Comparison of ENCODE assay signal across 26 mouse cellular contexts in the genomic region with DNA sequence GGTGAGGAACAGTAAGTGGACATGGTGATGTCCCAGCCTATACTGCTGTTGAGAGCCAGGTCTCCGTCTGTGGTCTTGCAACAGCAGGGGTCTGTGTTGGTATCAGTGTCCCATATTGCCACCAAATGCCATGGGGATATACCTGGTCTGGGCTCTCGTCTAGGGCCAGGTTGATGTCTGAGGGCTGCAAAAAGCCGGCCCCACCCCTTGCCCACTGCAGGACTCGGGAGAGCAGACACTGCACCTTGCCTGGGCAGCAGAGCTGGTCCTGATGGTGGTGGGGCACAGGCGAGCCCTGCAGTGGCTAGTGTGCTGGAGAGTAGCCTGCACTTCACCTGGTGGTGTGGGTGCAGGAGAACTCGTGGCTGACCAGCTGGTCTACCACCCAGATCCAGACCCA. TPM values are rescaled to one million over a fixed set of nuclear protein-coding genes. Genes with fewer than 3 reads are reported as not detected.
A peak's percentile ranks its signal among the peaks of the same experiment; 100 is the strongest.
DNase-seq lines count a peak whose midpoint lies in the region; ATAC-seq and TF ChIP-seq lines count a peak whose summit lies in the region.
"Had no signal": no experiment of that assay in that cellular context is flagged by ENCODE, and none has a peak within 500 bp of the region (broad histone marks: within the 10 kb centered on the region; RNA-seq: fewer than 3 reads in every experiment).

No protein-coding gene starts in this region.

- peak; percentile 52 for DNase-seq in heart, embryonic 10.5 days (ENCODE audit: low spot score)
- no peak for DNase-seq in heart, adult 2 months
- DNase-seq in liver, embryonic 11.5 days (ENCODE audit: low spot score): peak; percentile 19
- DNase-seq in liver: no peak
- peak; percentile 12 for DNase-seq in G1E (ENCODE audit: low spot score)
- DNase-seq in cerebellum, adult 2 months: no peak
- no peak for DNase-seq in adrenal gland, postnatal 36 days
- DNase-seq: adrenal gland, adult 8-10 months; adrenal gland, postnatal 25 days; cerebellum, adult 18-20 months; cerebellum, adult 9-11 months; cerebellum, postnatal 25 days; forebrain, postnatal 0 days; gastrocnemius, adult 2 months; gastrocnemius, postnatal 14 days; heart, postnatal 14 days had no signal

- no peaks in the 10 kb centered on the region for H3K79me2 ChIP-seq in heart, adult 2 months (replicated peaks; ENCODE audit: control insufficient read depth, insufficient read depth, low read length)
- no peaks in the 10 kb centered on the region for H3K79me2 ChIP-seq in myocyte (ENCODE audit: control insufficient read depth, insufficient read depth)

- H3K27ac ChIP-seq in heart, embryonic 10.5 days: no peak overlapping the region
- no peak overlapping the region for H3K27ac ChIP-seq in heart, adult 2 months
- no peak overlapping the region for H3K27ac ChIP-seq in liver, embryonic 11.5 days (ENCODE audit: low read depth, low read length)
- H3K27ac ChIP-seq in cerebellum, adult 2 months (ENCODE audit: insufficient read depth, low read length): no peak overlapping the region
- H3K27ac ChIP-seq: embryonic facial prominence, embryonic 12.5 days; embryonic facial prominence, embryonic 15.5 days; gastrocnemius, adult 2 months; heart, embryonic 13.5 days; hindbrain, embryonic 12.5 days; hindbrain, embryonic 15.5 days; intestine, embryonic 15.5 days had no signal

- WGBS in heart, embryonic 10.5 days: 66% methylated on average over 6 of the region's 6 CpGs
- 73% methylated on average over 6 of the region's 6 CpGs for WGBS in heart, adult 2 months
- 71% methylated on average over 6 of the region's 6 CpGs for WGBS in liver, embryonic 11.5 days
- WGBS in cerebellum, adult 2 months: 68% methylated on average over 6 of the region's 6 CpGs

- no peak for ATAC-seq in liver, embryonic 11.5 days (replicated peaks; ENCODE audit: low FRiP score)
- ATAC-seq in G1E (ENCODE audit: extremely low read depth, insufficient number of reproducible peaks, low FRiP score, poor library complexity, severe bottlenecking): no peak
- ATAC-seq: activated CD4-positive, CD25-positive, alpha-beta regulatory T cell, adult 4 months; CD4-positive, CD25-positive, alpha-beta regulatory T cell, adult 4 months; forebrain, embryonic 14.5 days; forebrain, postnatal 0 days; intestine, embryonic 15.5 days had no signal

- no peak for TF ChIP-seq CTCF in heart, adult 2 months (IDR thresholded peaks at IDR 0.05)
- TF ChIP-seq CTCF in G1E (IDR thresholded peaks at IDR 0.05; ENCODE audit: low read depth, low read length): no peak
- no peak for TF ChIP-seq CTCF in cerebellum, adult 2 months (IDR thresholded peaks at IDR 0.05; ENCODE audit: borderline replicate concordance, insufficient read depth, low read depth, low read length)

- H3K9ac ChIP-seq in heart, adult 2 months (ENCODE audit: low read depth, low read length): no peak overlapping the region
- H3K9ac ChIP-seq in liver, embryonic 11.5 days (ENCODE audit: low read depth, low read length): no peak overlapping the region
- H3K9ac ChIP-seq: embryonic facial prominence, embryonic 12.5 days; embryonic facial prominence, embryonic 15.5 days; forebrain, postnatal 0 days; heart, embryonic 13.5 days; hindbrain, embryonic 12.5 days; hindbrain, embryonic 15.5 days; intestine, embryonic 15.5 days had no signal

- H3K4me1 ChIP-seq in heart, embryonic 10.5 days: 0 out of 2 replicates have a peak, but pooled peaks cover 1% of the 10 kb centered on the region
- H3K4me1 ChIP-seq in heart, adult 2 months (ENCODE audit: control insufficient read depth, insufficient read depth, low read length): no peaks in the 10 kb centered on the region
- H3K4me1 ChIP-seq in liver, embryonic 11.5 days (replicated peaks; ENCODE audit: control insufficient read depth, insufficient read depth, low read length): peaks cover 7% of the 10 kb centered on the region
- H3K4me1 ChIP-seq in G1E (ENCODE audit: insufficient read depth, low read depth, low read length): peaks cover 13% of the 10 kb centered on the region
- H3K4me1 ChIP-seq in cerebellum, adult 2 months (ENCODE audit: control insufficient read depth, insufficient read depth, low read length): no peaks in the 10 kb centered on the region
- H3K4me1 ChIP-seq: embryonic facial prominence, embryonic 12.5 days; embryonic facial prominence, embryonic 15.5 days; hindbrain, embryonic 15.5 days; intestine, embryonic 15.5 days had no signal

- TF ChIP-seq EP300 in heart, adult 2 months (IDR thresholded peaks at IDR 0.05; ENCODE audit: insufficient read depth, low read depth, low read length): no peak

- H3K4me2 ChIP-seq in liver, embryonic 11.5 days: no peak overlapping the region
- H3K4me2 ChIP-seq in myocyte (ENCODE audit: low read depth): peak overlapping the region; percentile 22
- H3K4me2 ChIP-seq: embryonic facial prominence, embryonic 12.5 days; embryonic facial prominence, embryonic 15.5 days; heart, embryonic 13.5 days; hindbrain, embryonic 12.5 days; hindbrain, embryonic 15.5 days; intestine, embryonic 15.5 days had no signal

- H3ac ChIP-seq in myocyte (ENCODE audit: control insufficient read depth, insufficient read length): no peak overlapping the region

- H3K36me3 ChIP-seq in heart, embryonic 10.5 days: no peaks in the 10 kb centered on the region
- H3K36me3 ChIP-seq in heart, adult 2 months (ENCODE audit: control insufficient read depth, insufficient read depth, low read length): no peaks in the 10 kb centered on the region
- no peaks in the 10 kb centered on the region for H3K36me3 ChIP-seq in liver, embryonic 11.5 days (ENCODE audit: control insufficient read depth, insufficient read depth, low read length)
- H3K36me3 ChIP-seq in G1E (replicated peaks): no peaks in the 10 kb centered on the region
- no peaks in the 10 kb centered on the region for H3K36me3 ChIP-seq in myocyte (ENCODE audit: control insufficient read depth, insufficient read depth)
- H3K36me3 ChIP-seq: embryonic facial prominence, embryonic 12.5 days; embryonic facial prominence, embryonic 15.5 days; heart, embryonic 13.5 days; hindbrain, embryonic 12.5 days; hindbrain, embryonic 15.5 days; intestine, embryonic 15.5 days had no signal

- intact Hi-C loops in heart, adult 2 months (cut with DNase I): no loop called here

- no peaks in the 10 kb centered on the region for H3K9me3 ChIP-seq in heart, embryonic 10.5 days
- H3K9me3 ChIP-seq in liver, embryonic 11.5 days (ENCODE audit: control insufficient read depth, low read length): no peaks in the 10 kb centered on the region
- no peaks in the 10 kb centered on the region for H3K9me3 ChIP-seq in G1E (replicated peaks)
- H3K9me3 ChIP-seq: embryonic facial prominence, embryonic 12.5 days; embryonic facial prominence, embryonic 15.5 days; heart, embryonic 13.5 days; hindbrain, embryonic 12.5 days; hindbrain, embryonic 15.5 days; intestine, embryonic 15.5 days had no signal

- no peak for TF ChIP-seq POLR2A in heart, adult 2 months (IDR thresholded peaks at IDR 0.05; ENCODE audit: insufficient read depth, low read depth, low read length)
- no peak for TF ChIP-seq POLR2A in myocyte (IDR thresholded peaks at IDR 0.05; ENCODE audit: insufficient read length, low read depth)
- no peak for TF ChIP-seq POLR2A in cerebellum, adult 2 months (IDR thresholded peaks at IDR 0.05; ENCODE audit: borderline replicate concordance, insufficient read depth, low read length)

- H3K27me3 ChIP-seq in heart, embryonic 10.5 days (ENCODE audit: insufficient read depth, poor library complexity, severe bottlenecking): no peaks in the 10 kb centered on the region
- H3K27me3 ChIP-seq in heart, adult 2 months (ENCODE audit: control insufficient read depth, insufficient read depth, low read length): no peaks in the 10 kb centered on the region
- H3K27me3 ChIP-seq in liver, embryonic 11.5 days (replicated peaks; ENCODE audit: control insufficient read depth, insufficient read depth, low read length): no peaks in the 10 kb centered on the region
- H3K27me3 ChIP-seq in G1E (ENCODE audit: insufficient read depth, low read length) (peaks cover 13% of the 10 kb centered on the region), myocyte (ENCODE audit: control insufficient read depth, insufficient read depth, insufficient read length) (no peaks in the 10 kb centered on the region)
- H3K27me3 ChIP-seq in cerebellum, adult 2 months (ENCODE audit: control insufficient read depth, insufficient read depth, low read length): no peaks in the 10 kb centered on the region
- H3K27me3 ChIP-seq: embryonic facial prominence, embryonic 12.5 days; embryonic facial prominence, embryonic 15.5 days; heart, embryonic 13.5 days; hindbrain, embryonic 12.5 days; hindbrain, embryonic 15.5 days; intestine, embryonic 15.5 days had no signal

- H3K4me3 ChIP-seq in heart, embryonic 10.5 days: no peak overlapping the region
- H3K4me3 ChIP-seq in heart, adult 2 months: no peak overlapping the region
- no peak overlapping the region for H3K4me3 ChIP-seq in liver, embryonic 11.5 days (ENCODE audit: low read depth, low read length)
- no peak overlapping the region; the same call in 1 of the 2 replicates for H3K4me3 ChIP-seq in G1E (ENCODE audit: low read depth, low read length)
- H3K4me3 ChIP-seq in myocyte: no peak overlapping the region
- no peak overlapping the region for H3K4me3 ChIP-seq in cerebellum, adult 2 months (replicated peaks; ENCODE audit: insufficient read depth, low read depth, low read length)
- H3K4me3 ChIP-seq: embryonic facial prominence, embryonic 12.5 days; embryonic facial prominence, embryonic 15.5 days; gastrocnemius, adult 2 months; heart, embryonic 13.5 days; hindbrain, embryonic 12.5 days; hindbrain, embryonic 15.5 days; intestine, embryonic 15.5 days had no signal

TF ChIP-seq in myocyte, 11 proteins besides CTCF, POLR2A, EP300 and RAD21 (continues in another document):
- no peak for TF ChIP-seq USF1 (IDR thresholded peaks at IDR 0.05; ENCODE audit: low read depth)

RNA-seq across cellular contexts. Expression of a gene that starts 19.8 kb away (rescaled TPM):
- 26.1 and 30.6 TPM in 2 replicates for polyA plus RNA-seq in heart, embryonic 10.5 days (2016; fragmentation: Nextera tagmentation; extraction: Ambion mirVana)
- total RNA-seq in heart, adult 2 months (2021): 10 to 100 TPM; 23.0 to 24.5 TPM
- polyA plus RNA-seq in heart, adult 2 months (2012; rRNA removed): 4.3 and 7.1 TPM in 2 replicates
- polyA plus RNA-seq in liver, embryonic 11.5 days (2014; fragmentation: Nextera tagmentation; extraction: Ambion mirVana): 17.4 and 18.5 TPM in 2 replicates
- total RNA-seq in G1E (2014; fragmentation: Nextera tagmentation) (19.8 and 28.7 TPM in 2 replicates), G1E (2017) (16.1 and 21.4 TPM in 2 replicates)
- polyA plus RNA-seq in G1E (2012) (6.1 and 6.7 TPM in 2 replicates), myocyte (2012; fragmentation: generic; extraction: Trizol) (22.0 TPM)
- 33.3 and 33.6 TPM in 2 replicates for polyA plus RNA-seq in cerebellum, adult 2 months (2012; rRNA removed)
- total RNA-seq in adrenal gland, postnatal 36 days (2021): 10 to 100 TPM; 30.6 to 34.7 TPM

RNA-seq across cellular contexts. Expression of a gene that starts 26.3 kb away (rescaled TPM):
- polyA plus RNA-seq in heart, embryonic 10.5 days (2016; fragmentation: Nextera tagmentation; extraction: Ambion mirVana): 15.2 and 16.1 TPM in 2 replicates
- 10 to 100 TPM; 46.0 to 57.4 TPM for total RNA-seq in heart, adult 2 months (2021)
- polyA plus RNA-seq in heart, adult 2 months (2012; rRNA removed): 10.9 and 15.8 TPM in 2 replicates
- polyA plus RNA-seq in liver, embryonic 11.5 days (2014; fragmentation: Nextera tagmentation; extraction: Ambion mirVana): 7.1 and 7.9 TPM in 2 replicates
- total RNA-seq in G1E (2014; fragmentation: Nextera tagmentation) (10.1 and 17.4 TPM in 2 replicates), G1E (2017) (21.7 and 22.1 TPM in 2 replicates)
- polyA plus RNA-seq in G1E (2012) (11.3 and 11.8 TPM in 2 replicates), myocyte (2012; fragmentation: generic; extraction: Trizol) (16.4 TPM)
- polyA plus RNA-seq in cerebellum, adult 2 months (2012; rRNA removed): 26.3 and 30.0 TPM in 2 replicates
- 10 to 100 TPM; 34.5 to 39.3 TPM for total RNA-seq in adrenal gland, postnatal 36 days (2021)

Comparison
In these comparisons a context has a peak if more than half of its experiments do, and no peak if none do; other contexts are left out.
1. DNase-seq: peak in heart, embryonic 10.5 days (single experiment), liver, embryonic 11.5 days (single experiment) and G1E (single experiment); none in heart, adult 2 months (0 of 2), liver (single experiment), cerebellum, adult 2 months (0 of 2) and adrenal gland, postnatal 36 days (0 of 2).